Mouse (Mus musculus) T-cell, adult 66 days (primary cell): ENCODE measurements around the gene Spin2-ps6. TPM values are rescaled to one million over a fixed set of nuclear protein-coding genes. Genes with fewer than 3 reads are reported as not detected.

Source experiments
- total RNA-seq, 2 experiments: library from RNA; stranded (reverse); gene quantifications; 3 replicates in 1 of 2; 4 replicates in 1 of 2; pipeline ENCODE4 v1.2.4; 2023

The Spin2-ps6 gene
- total RNA-seq: not detected

GRCm38 (mm10) chrX:33234569-33234968 is at the start of gene Spin2-ps6:
Gene Spin2-ps6 (plus strand): TSS chrX:33234869.

Other genes with a start within 250 kb of the Spin2-ps6 start
- not detected for gene Btbd35f12, start 78.5 kb downstream of the Spin2-ps6 start, total RNA-seq